In the genomic region with DNA sequence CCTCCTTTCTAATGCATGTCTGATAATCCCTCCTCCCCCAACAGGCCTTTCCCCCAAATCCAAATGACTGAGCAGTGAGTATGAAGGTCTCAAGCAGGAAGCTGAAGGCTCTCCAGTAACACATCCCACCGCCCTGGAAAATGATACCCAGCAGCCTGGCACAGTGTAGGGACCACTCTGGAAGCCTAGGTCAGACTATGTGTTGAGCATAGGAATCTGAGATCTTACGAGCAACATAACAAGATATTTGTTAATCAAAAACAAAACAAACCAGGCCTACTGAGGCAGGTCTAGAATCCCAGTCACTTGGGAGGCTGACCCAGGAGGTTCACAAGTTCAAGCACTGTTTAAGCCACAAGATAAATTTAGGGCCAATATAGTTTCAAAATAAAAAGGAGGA, we compare ENCODE assay signal across 10 mouse cellular contexts. TPM values are rescaled to one million over a fixed set of nuclear protein-coding genes. Genes with fewer than 3 reads are reported as not detected.
DNase-seq lines count a peak whose midpoint lies in the region; ATAC-seq lines count a peak whose summit lies in the region.
"Had no signal": no experiment of that assay in that cellular context is flagged by ENCODE, and none has a peak within 500 bp of the region (broad histone marks: within the 10 kb centered on the region; RNA-seq: fewer than 3 reads in every experiment).

No protein-coding gene starts in this region.

- no peak for ATAC-seq in erythroblast, adult 5-6 weeks (replicated peaks; ENCODE audit: low FRiP score, poor library complexity, severe bottlenecking)
- no peak for ATAC-seq in megakaryocyte, adult 5-6 weeks (ENCODE audit: poor library complexity, severe bottlenecking)
- ATAC-seq in liver, embryonic 12.5 days: no peak
- no peak for ATAC-seq in stomach, embryonic 16.5 days (ENCODE audit: insufficient read depth, low FRiP score)
- ATAC-seq: inflammation-experienced regulatory T-cells, adult 6 months had no signal

- H3K27me3 ChIP-seq in erythroblast, embryonic 14.5 days (ENCODE audit: control insufficient read depth): no peaks in the 10 kb centered on the region
- no peaks in the 10 kb centered on the region for H3K27me3 ChIP-seq in megakaryocyte, embryonic 14.5 days (replicated peaks)
- H3K27me3 ChIP-seq in liver, embryonic 12.5 days (replicated peaks): no peaks in the 10 kb centered on the region
- H3K27me3 ChIP-seq in stomach, embryonic 16.5 days (ENCODE audit: control insufficient read depth, insufficient read depth, low read length): no peaks in the 10 kb centered on the region

- H3K36me3 ChIP-seq in erythroblast, embryonic 14.5 days (ENCODE audit: control insufficient read depth): peaks cover 8% of the 10 kb centered on the region
- H3K36me3 ChIP-seq in megakaryocyte, embryonic 14.5 days (replicated peaks; ENCODE audit: low read length): peaks cover 13% of the 10 kb centered on the region
- H3K36me3 ChIP-seq in liver, embryonic 12.5 days: no peaks in the 10 kb centered on the region
- H3K36me3 ChIP-seq in stomach, embryonic 16.5 days (ENCODE audit: control insufficient read depth, insufficient read depth, low read length): no peaks in the 10 kb centered on the region

- 82% methylated on average over 2 of the region's 2 CpGs for WGBS in liver, embryonic 12.5 days (ENCODE audit: insufficient replicate concordance)
- WGBS in stomach, embryonic 16.5 days: 81% methylated on average over 2 of the region's 2 CpGs

- no peaks in the 10 kb centered on the region for H3K9me3 ChIP-seq in erythroblast, embryonic 14.5 days (ENCODE audit: control insufficient read depth, low read length)
- no peaks in the 10 kb centered on the region for H3K9me3 ChIP-seq in megakaryocyte, embryonic 14.5 days
- no peaks in the 10 kb centered on the region for H3K9me3 ChIP-seq in liver, embryonic 12.5 days (replicated peaks)
- no peaks in the 10 kb centered on the region for H3K9me3 ChIP-seq in stomach, embryonic 16.5 days (replicated peaks; ENCODE audit: control insufficient read depth, low read length)

- H3K4me2 ChIP-seq in liver, embryonic 12.5 days: peak overlapping the region; percentile 78
- peak overlapping the region; percentile 76 for H3K4me2 ChIP-seq in stomach, embryonic 16.5 days (ENCODE audit: low read depth, low read length)

- no peak overlapping the region for H3K27ac ChIP-seq in liver, embryonic 12.5 days
- H3K27ac ChIP-seq in stomach, embryonic 16.5 days (ENCODE audit: low read length): no peak overlapping the region

- DNase-seq in frontal cortex, adult 2 months (ENCODE audit: extremely low spot score in 1 of 2, low spot score in 1 of 2): no peak
- DNase-seq in left cerebral cortex, adult 11 months (ENCODE audit: low spot score): no peak
- DNase-seq: cerebellum, postnatal 36 days had no signal

- peaks cover 28% of the 10 kb centered on the region for H3K4me1 ChIP-seq in erythroblast, embryonic 14.5 days (ENCODE audit: control insufficient read depth)
- peaks cover 38% of the 10 kb centered on the region for H3K4me1 ChIP-seq in megakaryocyte, embryonic 14.5 days
- peaks cover 34% of the 10 kb centered on the region for H3K4me1 ChIP-seq in liver, embryonic 12.5 days
- peaks cover 13% of the 10 kb centered on the region for H3K4me1 ChIP-seq in stomach, embryonic 16.5 days (ENCODE audit: control insufficient read depth, insufficient read depth, low read length)

- peak overlapping the region; percentile 96 for H3K4me3 ChIP-seq in erythroblast, embryonic 14.5 days (replicated peaks)
- H3K4me3 ChIP-seq in megakaryocyte, embryonic 14.5 days (replicated peaks): peak overlapping the region; percentile 97
- peak overlapping the region; percentile 98 for H3K4me3 ChIP-seq in liver, embryonic 12.5 days
- H3K4me3 ChIP-seq in stomach, embryonic 16.5 days (replicated peaks; ENCODE audit: low read length): peak overlapping the region; percentile 98

- peak overlapping the region; percentile 99; the same call in 1 of the 2 replicates for H3K9ac ChIP-seq in liver, embryonic 12.5 days
- H3K9ac ChIP-seq in stomach, embryonic 16.5 days (ENCODE audit: low read length): peak overlapping the region; percentile 50; the same call in 1 of the 2 replicates

RNA-seq across cellular contexts. Expression of gene Kdm1a, which starts 2.0 kb away (rescaled TPM):
- polyA plus RNA-seq in erythroblast, embryonic 14.5 days (2012): 0.90 and 1.1 TPM in 2 replicates
- total RNA-seq in erythroblast, adult 5-6 weeks (2015; ENCODE audit: low replicate concordance): 15.5 and 23.1 TPM in 2 replicates
- total RNA-seq in erythroblast, adult 5-6 weeks (2017; ENCODE audit: low replicate concordance): 34.8 and 47.0 TPM in 2 replicates
- 7.1 and 8.2 TPM in 2 replicates for polyA plus RNA-seq in megakaryocyte, embryonic 14.5 days (2012; ENCODE audit: insufficient read depth, low replicate concordance)
- total RNA-seq in megakaryocyte, adult 5-6 weeks (2015): 24.1 and 25.8 TPM in 2 replicates
- 36.6 and 48.6 TPM in 2 replicates for total RNA-seq in megakaryocyte, adult 5-6 weeks (2017)
- polyA plus RNA-seq in liver, embryonic 12.5 days (2016; fragmentation: Nextera tagmentation; extraction: Ambion mirVana): 31.3 and 31.9 TPM in 2 replicates
- 17.1 and 18.9 TPM in 2 replicates for polyA plus RNA-seq in stomach, embryonic 16.5 days (2015; fragmentation: Nextera tagmentation; extraction: Ambion mirVana)
- polyA plus RNA-seq in frontal cortex, adult 2 months (2012; rRNA removed): 69.2 and 76.0 TPM in 2 replicates

RNA-seq across cellular contexts. Expression of gene Tex46, which starts 9.7 kb away (rescaled TPM):
- polyA plus RNA-seq in erythroblast, embryonic 14.5 days (2012): not detected in 2 replicates
- total RNA-seq in erythroblast, adult 5-6 weeks (2015; ENCODE audit: low replicate concordance): not detected in 2 replicates
- total RNA-seq in erythroblast, adult 5-6 weeks (2017; ENCODE audit: low replicate concordance): not detected in 2 replicates
- not detected in 2 replicates for polyA plus RNA-seq in megakaryocyte, embryonic 14.5 days (2012; ENCODE audit: insufficient read depth, low replicate concordance)
- total RNA-seq in megakaryocyte, adult 5-6 weeks (2015): not detected in 2 replicates
- total RNA-seq in megakaryocyte, adult 5-6 weeks (2017): not detected in 2 replicates
- not detected in 2 replicates for polyA plus RNA-seq in liver, embryonic 12.5 days (2016; fragmentation: Nextera tagmentation; extraction: Ambion mirVana)
- not detected in 2 replicates for polyA plus RNA-seq in stomach, embryonic 16.5 days (2015; fragmentation: Nextera tagmentation; extraction: Ambion mirVana)
- polyA plus RNA-seq in frontal cortex, adult 2 months (2012; rRNA removed): not detected in 2 replicates
- polyA plus RNA-seq: inflammation-experienced regulatory T-cells, adult 6 months had no signal

RNA-seq across cellular contexts. Expression of gene Lactbl1, which starts 21.9 kb away (rescaled TPM):
- 0.01 TPM in 1 of 2 replicates, not detected in the other for polyA plus RNA-seq in erythroblast, embryonic 14.5 days (2012)
- not detected in 2 replicates for total RNA-seq in erythroblast, adult 5-6 weeks (2015; ENCODE audit: low replicate concordance)
- not detected in 2 replicates for total RNA-seq in erythroblast, adult 5-6 weeks (2017; ENCODE audit: low replicate concordance)
- 0.04 TPM in 1 of 2 replicates, not detected in the other for polyA plus RNA-seq in megakaryocyte, embryonic 14.5 days (2012; ENCODE audit: insufficient read depth, low replicate concordance)
- total RNA-seq in megakaryocyte, adult 5-6 weeks (2015): not detected in 2 replicates
- 0.16 TPM in 1 of 2 replicates, not detected in the other for total RNA-seq in megakaryocyte, adult 5-6 weeks (2017)
- polyA plus RNA-seq in liver, embryonic 12.5 days (2016; fragmentation: Nextera tagmentation; extraction: Ambion mirVana): not detected in 2 replicates
- not detected in 2 replicates for polyA plus RNA-seq in stomach, embryonic 16.5 days (2015; fragmentation: Nextera tagmentation; extraction: Ambion mirVana)
- 0.08 and 0.12 TPM in 2 replicates for polyA plus RNA-seq in frontal cortex, adult 2 months (2012; rRNA removed)
